In genomic region chr5:72709451-72709850, GRCm38 (mm10) we compare ENCODE assay signal across 27 mouse cellular contexts. TPM values are rescaled to one million over a fixed set of nuclear protein-coding genes. Genes with fewer than 3 reads are reported as not detected.
A peak's percentile ranks its signal among the peaks of the same experiment; 100 is the strongest.
DNase-seq lines count a peak whose midpoint lies in the region; ATAC-seq and TF ChIP-seq lines count a peak whose summit lies in the region.
"Had no signal": no experiment of that assay in that cellular context is flagged by ENCODE, and none has a peak within 500 bp of the region (broad histone marks: within the 10 kb centered on the region; RNA-seq: fewer than 3 reads in every experiment).

No protein-coding gene starts in this region.

- DNase-seq in 3T3-L1 (ENCODE audit: low read depth, low spot score) (peak; percentile 56), Patski (ENCODE audit: low read depth, low spot score) (peak; percentile 89)
- no peak for DNase-seq in stomach, postnatal 0 days (ENCODE audit: low spot score)
- no peak for DNase-seq in layer of hippocampus, postnatal 14 days (ENCODE audit: low spot score in 2 of 2)
- no peak for DNase-seq in midbrain, postnatal 0 days (ENCODE audit: low spot score)
- DNase-seq: adrenal gland, postnatal 10 days; adrenal gland, postnatal 36 days; B cell, adult 2 months; cerebellum, adult 18-20 months; cerebellum, adult 9-10 months; cerebellum, postnatal 14 days; gastrocnemius, postnatal 25 days; heart, adult 18-20 months; heart, postnatal 10 days; heart, postnatal 36 days had no signal

- POLR2A ChIA-PET in Patski (lab: Charles Lee): interaction anchor here (0.8 kb wide), 1 partner anchor 80 kb away, joined by 3 read pairs; no protein-coding TSS in a partner anchor

- peaks cover 7% of the 10 kb centered on the region; the same call in 1 of the 2 replicates for H3K4me1 ChIP-seq in intestine, embryonic 16.5 days (ENCODE audit: control insufficient read depth, insufficient read depth, low read length)
- H3K4me1 ChIP-seq in intestine, embryonic 15.5 days (replicated peaks): no peaks in the 10 kb centered on the region
- H3K4me1 ChIP-seq in stomach, postnatal 0 days (replicated peaks; ENCODE audit: control insufficient read depth, insufficient read depth): no peaks in the 10 kb centered on the region
- H3K4me1 ChIP-seq in midbrain, postnatal 0 days (ENCODE audit: insufficient read depth, low read length): no peaks in the 10 kb centered on the region
- H3K4me1 ChIP-seq: forebrain, embryonic 12.5 days; forebrain, embryonic 15.5 days; heart, embryonic 12.5 days; heart, embryonic 15.5 days; hindbrain, embryonic 13.5 days had no signal

- peak; percentile 45 for ATAC-seq in intestine, embryonic 16.5 days
- no peak; the same call in none of the 2 replicates for ATAC-seq in intestine, embryonic 15.5 days
- peak; percentile 90 for ATAC-seq in Patski
- ATAC-seq in stomach, postnatal 0 days (ENCODE audit: low FRiP score, low TSS enrichment): 0 out of 2 replicates have a peak, but pooled peaks have one; percentile 19
- ATAC-seq in midbrain, postnatal 0 days (ENCODE audit: low FRiP score): no peak
- ATAC-seq: forebrain, embryonic 15.5 days; hindbrain, embryonic 16.5 days had no signal

- in situ Hi-C loops in Patski (cut with MboI; ENCODE audit: low pct_unique_long_range_greater_than_20kb): loop anchor here (5.0 kb wide), 2 partner anchors 62 to 197 kb away; partner anchors contain the start of gene Nipal1

- no peak overlapping the region for H3K4me2 ChIP-seq in intestine, embryonic 16.5 days (ENCODE audit: low read depth, low read length)
- no peak overlapping the region for H3K4me2 ChIP-seq in intestine, embryonic 15.5 days (replicated peaks)
- no peak overlapping the region for H3K4me2 ChIP-seq in stomach, postnatal 0 days (replicated peaks; ENCODE audit: low read depth)
- H3K4me2 ChIP-seq in midbrain, postnatal 0 days (ENCODE audit: low read depth, low read length, poor library complexity, severe bottlenecking): no peak overlapping the region
- H3K4me2 ChIP-seq: forebrain, embryonic 12.5 days; forebrain, embryonic 15.5 days; heart, embryonic 12.5 days; heart, embryonic 15.5 days; hindbrain, embryonic 13.5 days had no signal

- no peak for TF ChIP-seq EP300 in stomach, postnatal 0 days (optimal IDR thresholded peaks at IDR 0.05)

- TF ChIP-seq CTCF in Patski (IDR thresholded peaks at IDR 0.05): no peak
- no peak for TF ChIP-seq CTCF in stomach, postnatal 0 days (IDR thresholded peaks at IDR 0.05; ENCODE audit: low read depth)
- TF ChIP-seq CTCF in midbrain, postnatal 0 days (IDR thresholded peaks at IDR 0.05): no peak

- no peak overlapping the region for H3K9ac ChIP-seq in intestine, embryonic 16.5 days (ENCODE audit: low read depth, low read length)
- H3K9ac ChIP-seq in intestine, embryonic 15.5 days: no peak overlapping the region
- H3K9ac ChIP-seq in stomach, postnatal 0 days (ENCODE audit: low read length): no peak overlapping the region
- H3K9ac ChIP-seq in midbrain, postnatal 0 days (replicated peaks; ENCODE audit: low read length, poor library complexity, severe bottlenecking): no peak overlapping the region
- H3K9ac ChIP-seq: forebrain, embryonic 12.5 days; forebrain, embryonic 15.5 days; heart, embryonic 12.5 days; heart, embryonic 15.5 days; hindbrain, embryonic 13.5 days had no signal

- H3K36me3 ChIP-seq in intestine, embryonic 16.5 days (ENCODE audit: control insufficient read depth, insufficient read depth, low read length): no peaks in the 10 kb centered on the region
- no peaks in the 10 kb centered on the region for H3K36me3 ChIP-seq in intestine, embryonic 15.5 days
- no peaks in the 10 kb centered on the region for H3K36me3 ChIP-seq in stomach, postnatal 0 days (ENCODE audit: control insufficient read depth, insufficient read depth, low read length)
- no peaks in the 10 kb centered on the region for H3K36me3 ChIP-seq in midbrain, postnatal 0 days (ENCODE audit: insufficient read depth, low read length)
- H3K36me3 ChIP-seq: forebrain, embryonic 12.5 days; forebrain, embryonic 15.5 days; G1E; heart, embryonic 12.5 days; heart, embryonic 15.5 days; hindbrain, embryonic 10.5 days; hindbrain, embryonic 13.5 days had no signal

- CTCF ChIA-PET in Patski (lab: Charles Lee): interaction anchor here (1.0 kb wide), 1 partner anchor 101 kb away, joined by 4 read pairs; no protein-coding TSS in a partner anchor

- H3K4me3 ChIP-seq in intestine, embryonic 16.5 days (ENCODE audit: low read length): no peak overlapping the region
- H3K4me3 ChIP-seq in intestine, embryonic 15.5 days (replicated peaks): no peak overlapping the region
- no peak overlapping the region for H3K4me3 ChIP-seq in stomach, postnatal 0 days (ENCODE audit: low read depth, low read length)
- no peak overlapping the region for H3K4me3 ChIP-seq in midbrain, postnatal 0 days (ENCODE audit: low read depth, low read length)
- H3K4me3 ChIP-seq: forebrain, embryonic 12.5 days; forebrain, embryonic 15.5 days; heart, embryonic 12.5 days; heart, embryonic 15.5 days; hindbrain, embryonic 10.5 days; hindbrain, embryonic 13.5 days had no signal

- H3K27ac ChIP-seq in intestine, embryonic 16.5 days (ENCODE audit: low read length): 0 out of 2 replicates have a peak overlapping the region, but pooled peaks have one; percentile 28
- no peak overlapping the region for H3K27ac ChIP-seq in intestine, embryonic 15.5 days
- H3K27ac ChIP-seq in stomach, postnatal 0 days (replicated peaks): no peak overlapping the region
- H3K27ac ChIP-seq in midbrain, postnatal 0 days (ENCODE audit: low read depth, low read length): no peak overlapping the region
- H3K27ac ChIP-seq: forebrain, embryonic 12.5 days; forebrain, embryonic 15.5 days; heart, embryonic 15.5 days; hindbrain, embryonic 10.5 days; hindbrain, embryonic 13.5 days had no signal

- 0 out of 2 replicates have a peak, but pooled peaks cover 3% of the 10 kb centered on the region for H3K9me3 ChIP-seq in intestine, embryonic 16.5 days (ENCODE audit: control insufficient read depth, low read length)
- no peaks in the 10 kb centered on the region for H3K9me3 ChIP-seq in intestine, embryonic 15.5 days
- no peaks in the 10 kb centered on the region; the same call in 1 of the 2 replicates for H3K9me3 ChIP-seq in stomach, postnatal 0 days (ENCODE audit: control insufficient read depth, low read length)
- no peaks in the 10 kb centered on the region for H3K9me3 ChIP-seq in midbrain, postnatal 0 days (ENCODE audit: low read length)
- H3K9me3 ChIP-seq: forebrain, embryonic 12.5 days; forebrain, embryonic 15.5 days; G1E; heart, embryonic 15.5 days; hindbrain, embryonic 10.5 days; hindbrain, embryonic 13.5 days had no signal

- WGBS in intestine, embryonic 16.5 days: 75% methylated on average over 13 of the region's 13 CpGs
- 68% methylated on average over 13 of the region's 13 CpGs for WGBS in intestine, embryonic 15.5 days
- WGBS in stomach, postnatal 0 days: 69% methylated on average over 13 of the region's 13 CpGs
- WGBS in midbrain, postnatal 0 days: 90% methylated on average over 13 of the region's 13 CpGs

- H3K27me3 ChIP-seq in intestine, embryonic 16.5 days (replicated peaks; ENCODE audit: control insufficient read depth, insufficient read depth, low read length): no peaks in the 10 kb centered on the region
- no peaks in the 10 kb centered on the region for H3K27me3 ChIP-seq in intestine, embryonic 15.5 days (replicated peaks)
- H3K27me3 ChIP-seq in Patski: no peaks in the 10 kb centered on the region
- no peaks in the 10 kb centered on the region for H3K27me3 ChIP-seq in stomach, postnatal 0 days (ENCODE audit: control insufficient read depth, insufficient read depth, low read length)
- H3K27me3 ChIP-seq in midbrain, postnatal 0 days (ENCODE audit: insufficient read depth, low read length): no peaks in the 10 kb centered on the region
- H3K27me3 ChIP-seq: CH12.LX; forebrain, embryonic 12.5 days; forebrain, embryonic 15.5 days; heart, embryonic 12.5 days; heart, embryonic 15.5 days; hindbrain, embryonic 13.5 days had no signal

RNA-seq across cellular contexts. Expression of gene Txk, which starts 43.1 kb away (rescaled TPM):
- 0.48 and 0.54 TPM in 2 replicates for polyA plus RNA-seq in intestine, embryonic 16.5 days (2015; fragmentation: Nextera tagmentation; extraction: Ambion mirVana)
- 0.39 and 0.57 TPM in 2 replicates for polyA plus RNA-seq in intestine, embryonic 15.5 days (2015; fragmentation: Nextera tagmentation; extraction: Ambion mirVana)
- polyA plus RNA-seq in Patski (2021): 0.09 TPM
- polyA plus RNA-seq in stomach, postnatal 0 days (2015; fragmentation: Nextera tagmentation; extraction: Ambion mirVana): 0.16 and 0.21 TPM in 2 replicates
- total RNA-seq in layer of hippocampus, postnatal 14 days (2021): not detected
- 0.05 TPM in 1 of 2 replicates, not detected in the other for total RNA-seq in midbrain, postnatal 0 days (2014; rRNA removed)
- 0.14 and 0.15 TPM in 2 replicates for polyA plus RNA-seq in midbrain, postnatal 0 days (2015; fragmentation: Nextera tagmentation; extraction: Ambion mirVana)
- total RNA-seq: gastrocnemius, adult 8-10 months had no signal
- polyA plus RNA-seq: forebrain, embryonic 12.5 days; forebrain, embryonic 15.5 days; G1E; heart, embryonic 12.5 days; hindbrain, embryonic 10.5 days had no signal

Comparison
In these comparisons a context has a peak if more than half of its experiments do, and no peak if none do; other contexts are left out.
1. ATAC-seq: peak in intestine, embryonic 16.5 days (single experiment), Patski (single experiment) and stomach, postnatal 0 days (single experiment); none in intestine, embryonic 15.5 days (single experiment) and midbrain, postnatal 0 days (single experiment).
2. DNase-seq: peak in 3T3-L1 (single experiment) and Patski (single experiment); none in stomach, postnatal 0 days (single experiment), layer of hippocampus, postnatal 14 days (0 of 2) and midbrain, postnatal 0 days (single experiment).